Mouse (Mus musculus) lung, postnatal 0 days (tissue): Measurements from ENCODE around the gene Htra1. TPM values are rescaled to one million over a fixed set of nuclear protein-coding genes. Genes with fewer than 3 reads are reported as not detected.

ENCODE experiments used
- ATAC-seq: fragments of 200-750 bp; cut with Nextera tagmentation; 2 replicates; pipeline ENCODE4 v1.8.0; 2017; ENCODE audit warnings: moderate library complexity
- DNase-seq: peaks from one replicate; pipeline ENCODE4 v3.0.0-alpha.2; 2016; ENCODE audit warnings: low spot score
- H3K27ac ChIP-seq: fragments of 300-500 bp; sonication (generic); 2 replicates; pipeline ENCODE4 v1.5.1; 2014; ENCODE audit warnings: antibody characterized with exemption, mild to moderate bottlenecking, low read length, mixed read lengths
- H3K27me3 ChIP-seq: fragments of 300-500 bp; sonication (generic); replicated peaks from 2 replicates; pipeline ENCODE4 v1.6.1; 2014; ENCODE audit warnings: low read length, mixed read lengths; ENCODE audit not compliant: insufficient read depth
- H3K36me3 ChIP-seq: fragments of 300-500 bp; sonication (generic); 2 replicates; pipeline ENCODE4 v1.6.1; 2014; ENCODE audit warnings: low read length, mixed read lengths; ENCODE audit not compliant: insufficient read depth
- H3K4me1 ChIP-seq: fragments of 300-500 bp; sonication (generic); 2 replicates; pipeline ENCODE4 v1.6.1; 2014; ENCODE audit warnings: antibody characterized with exemption, low read depth, low read length, mixed read lengths; ENCODE audit not compliant: insufficient read depth
- H3K4me2 ChIP-seq: fragments of 300-500 bp; sonication (generic); replicated peaks from 2 replicates; pipeline ENCODE4 v1.6.1; 2014; ENCODE audit warnings: low read depth, mild to moderate bottlenecking, low read length, moderate library complexity, mixed read lengths
- H3K4me3 ChIP-seq: fragments of 300-500 bp; sonication (generic); 2 replicates; pipeline ENCODE4 v1.5.1; 2014; ENCODE audit warnings: low read depth, low read length
- H3K9ac ChIP-seq: fragments of 300-500 bp; sonication (generic); replicated peaks from 2 replicates; pipeline ENCODE4 v1.6.1; 2014; ENCODE audit warnings: low read depth, mild to moderate bottlenecking
- H3K9me3 ChIP-seq: fragments of 300-500 bp; sonication (generic); 2 replicates; pipeline ENCODE4 v1.6.1; 2016; ENCODE audit warnings: low read length, mixed read lengths
- CTCF ChIP-seq: IDR thresholded peaks from 2 replicates; pipeline ENCODE4 v1.5.1; 2016; ENCODE audit warnings: antibody characterized with exemption, mild to moderate bottlenecking
- EP300 ChIP-seq: IDR thresholded peaks from 2 replicates; pipeline ENCODE4 v1.6.1; 2016; ENCODE audit warnings: antibody characterized with exemption, mild to moderate bottlenecking, control low read depth
- WGBS: fragments of 180-500 bp; shearing (Covaris S2); extraction: QIAGEN DNeasy Blood & Tissue Kit; methylation state at CpG from one replicate; pipeline ENCODE4 v1.1.7; 2014; 5-methylcytosine and 5-hydroxymethylcytosine counted together
- polyA plus RNA-seq: library from polyadenylated mRNA; unstranded; fragments of >200 nt; fragmentation: Nextera tagmentation; extraction: Ambion mirVana; gene quantifications from 2 replicates; pipeline ENCODE4 v1.2.1, GENCODE M21; 2015

The Htra1 gene
- polyA plus RNA-seq, 1 experiment from 2014 or later, result 44.6 TPM

DNA sequence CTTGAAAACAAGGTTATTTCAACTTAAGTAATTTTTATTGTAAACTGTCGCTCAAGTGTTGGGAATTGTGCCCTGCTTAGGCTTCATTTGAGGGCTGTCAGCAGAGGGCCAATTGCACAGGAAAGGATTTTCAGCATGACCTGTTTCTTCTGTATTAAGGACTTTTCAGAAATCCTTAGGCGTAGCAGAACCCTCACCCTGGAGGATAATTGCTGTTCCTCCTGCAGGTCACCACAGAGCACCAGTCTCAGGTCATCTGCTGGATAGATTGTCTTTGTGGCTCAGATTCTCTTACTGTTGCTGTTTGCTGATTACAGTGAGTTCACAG is 40.3 kb upstream of the Htra1 start:
- Histone ChIP-seq H3K4me1 (no peaks in the 10 kb centered on the region), H3K4me2 (no peak overlapping the region), H3K36me3 (peaks cover 13% of the 10 kb centered on the region; the same call in 1 of the 2 replicates), H3K9ac (no peak overlapping the region), H3K4me3 (no peak overlapping the region), H3K9me3 (no peaks in the 10 kb centered on the region), H3K27ac (no peak overlapping the region), H3K27me3 (no peaks in the 10 kb centered on the region)
- no peak for ATAC-seq
- no peak for DNase-seq
- no peak for TF ChIP-seq CTCF
- TF ChIP-seq EP300, result no peak
- 86% methylated on average over 2 of the region's 2 CpGs for WGBS

DNA sequence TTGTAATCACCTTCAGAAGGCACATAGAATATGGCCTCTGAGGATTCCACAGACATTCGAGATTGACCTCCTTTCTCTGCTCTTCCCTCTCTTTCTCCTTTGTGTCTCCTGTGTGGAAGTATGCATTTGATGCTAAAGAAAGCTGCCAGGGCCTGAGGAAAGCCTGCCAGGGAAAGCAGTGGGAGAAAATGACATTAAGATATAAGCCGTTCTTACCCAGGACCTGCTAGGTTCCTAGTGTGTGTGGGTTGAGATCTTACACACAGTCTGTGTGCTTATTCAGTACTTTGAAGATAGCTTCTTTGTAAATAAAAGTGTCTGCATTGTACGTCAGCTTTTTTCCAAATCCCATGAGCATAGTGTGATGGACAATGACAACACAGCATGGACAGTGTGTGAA is 39.8 kb upstream of the Htra1 start:
- H3K27ac ChIP-seq, result no peak overlapping the region
- DNase-seq (no peak), ATAC-seq (no peak)
- H3K4me3 ChIP-seq, result no peak overlapping the region
- no peak overlapping the region for H3K9ac ChIP-seq
- WGBS, result 74% methylated on average over 3 of the region's 3 CpGs
- H3K4me1 ChIP-seq, result no peaks in the 10 kb centered on the region
- peaks cover 17% of the 10 kb centered on the region; the same call in 1 of the 2 replicates for H3K36me3 ChIP-seq
- no peaks in the 10 kb centered on the region for H3K9me3 ChIP-seq
- no peak overlapping the region for H3K4me2 ChIP-seq
- TF ChIP-seq CTCF, result no peak
- no peak for TF ChIP-seq EP300
- H3K27me3 ChIP-seq, result no peaks in the 10 kb centered on the region

DNA sequence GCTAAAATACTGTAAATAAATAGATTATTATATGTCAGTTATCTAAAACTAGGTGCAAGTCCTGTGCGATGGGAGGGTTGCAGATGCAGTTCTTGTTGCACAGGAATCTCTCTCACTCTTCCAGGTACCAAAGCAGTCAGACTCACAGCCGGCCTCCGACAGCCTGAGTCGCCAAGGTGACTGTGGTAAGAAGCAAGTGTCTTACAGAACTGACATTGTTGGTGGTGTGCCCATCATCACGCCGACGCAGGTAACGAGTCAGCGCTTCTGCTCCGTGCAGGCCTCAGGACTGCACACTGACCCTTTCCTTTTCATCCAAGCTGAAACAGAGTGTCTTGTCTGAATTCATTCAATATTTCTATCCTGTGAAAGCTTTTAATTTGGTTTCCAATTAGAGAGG is 38.7 kb upstream of the Htra1 start:
- WGBS, result 92% methylated on average over 10 of the region's 10 CpGs
- ATAC-seq, result no peak

DNA sequence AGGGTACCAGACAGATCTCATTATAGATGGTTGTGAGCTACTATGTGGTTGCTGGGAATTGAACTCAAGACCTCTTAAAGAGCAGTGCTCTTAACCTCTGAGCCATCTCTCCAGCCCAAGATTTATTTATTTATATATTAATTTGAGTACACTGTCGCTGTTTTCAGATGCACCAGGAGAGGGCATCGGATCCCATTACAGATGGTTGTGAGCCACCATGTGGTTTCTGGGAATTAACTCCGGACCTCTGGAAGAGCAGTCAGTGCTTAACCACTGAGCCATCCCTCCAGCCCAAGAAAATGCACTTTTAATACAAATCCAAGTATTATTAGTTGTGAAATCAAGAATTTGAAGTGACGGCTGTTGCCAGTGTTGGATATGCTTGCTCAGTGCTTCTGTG is 37.5 kb upstream of the Htra1 start:
- H3K27me3 ChIP-seq, result no peaks in the 10 kb centered on the region
- DNase-seq (no peak), ATAC-seq (no peak)
- H3K9me3 ChIP-seq, result no peaks in the 10 kb centered on the region
- no peaks in the 10 kb centered on the region for H3K4me1 ChIP-seq
- H3K36me3 ChIP-seq, result peaks cover 15% of the 10 kb centered on the region; the same call in 1 of the 2 replicates
- H3K9ac ChIP-seq, result no peak overlapping the region
- TF ChIP-seq CTCF (peak; percentile 44), EP300 (no peak)
- H3K27ac ChIP-seq, result no peak overlapping the region
- 77% methylated on average over 4 of the region's 4 CpGs for WGBS
- no peak overlapping the region for H3K4me3 ChIP-seq
- H3K4me2 ChIP-seq, result no peak overlapping the region

More for the DNA sequence above, 38.7 kb upstream of the Htra1 start:
- H3K9me3 ChIP-seq, result no peaks in the 10 kb centered on the region
- peaks cover 17% of the 10 kb centered on the region; the same call in 1 of the 2 replicates for H3K36me3 ChIP-seq
- no peak for TF ChIP-seq EP300
- no peaks in the 10 kb centered on the region for H3K4me1 ChIP-seq
- DNase-seq, result no peak
- H3K27ac ChIP-seq, result no peak overlapping the region
- no peak overlapping the region for H3K4me3 ChIP-seq
- H3K9ac ChIP-seq, result no peak overlapping the region
- no peaks in the 10 kb centered on the region for H3K27me3 ChIP-seq
- no peak overlapping the region for H3K4me2 ChIP-seq

DNA sequence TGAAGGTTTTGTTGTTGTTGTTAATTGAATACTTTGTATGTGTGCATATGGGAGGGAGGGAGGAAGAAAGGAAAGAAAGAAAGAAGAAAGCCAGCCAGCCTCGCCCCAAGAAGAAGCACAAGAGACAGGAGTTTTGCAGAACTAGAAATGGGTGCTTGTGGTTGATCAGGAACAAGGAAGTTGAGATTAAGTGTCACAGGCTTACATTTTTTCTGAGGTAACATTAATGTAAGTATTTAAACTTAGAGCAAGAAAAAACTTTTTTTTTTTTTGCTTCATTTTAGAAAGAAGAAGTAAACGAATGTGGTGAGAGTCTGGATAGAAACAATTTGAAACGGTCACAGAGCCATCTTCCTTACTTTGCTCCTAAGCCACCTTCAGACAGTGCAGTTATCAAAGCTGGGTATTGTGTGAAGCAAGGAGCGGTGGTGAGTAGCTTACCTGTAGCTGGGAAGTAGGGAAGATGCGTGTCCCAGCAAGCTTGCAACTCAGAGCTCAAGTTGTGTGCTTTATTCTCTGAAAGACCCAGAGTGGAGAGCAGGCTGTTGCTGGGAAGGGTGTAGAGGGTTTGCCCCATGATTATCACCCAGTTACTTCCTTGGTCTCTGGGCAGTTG is 35.6 kb upstream of the Htra1 start:
- Histone ChIP-seq H3K9ac (no peak overlapping the region), H3K4me1 (no peaks in the 10 kb centered on the region), H3K4me2 (no peak overlapping the region), H3K9me3 (no peaks in the 10 kb centered on the region), H3K27me3 (no peaks in the 10 kb centered on the region), H3K27ac (no peak overlapping the region), H3K36me3 (peaks cover 18% of the 10 kb centered on the region; the same call in 1 of the 2 replicates), H3K4me3 (no peak overlapping the region)
- DNase-seq (peak; percentile 36), ATAC-seq (no peak)
- TF ChIP-seq EP300 (no peak), CTCF (no peak)
- 81% methylated on average over 5 of the region's 5 CpGs for WGBS

DNA sequence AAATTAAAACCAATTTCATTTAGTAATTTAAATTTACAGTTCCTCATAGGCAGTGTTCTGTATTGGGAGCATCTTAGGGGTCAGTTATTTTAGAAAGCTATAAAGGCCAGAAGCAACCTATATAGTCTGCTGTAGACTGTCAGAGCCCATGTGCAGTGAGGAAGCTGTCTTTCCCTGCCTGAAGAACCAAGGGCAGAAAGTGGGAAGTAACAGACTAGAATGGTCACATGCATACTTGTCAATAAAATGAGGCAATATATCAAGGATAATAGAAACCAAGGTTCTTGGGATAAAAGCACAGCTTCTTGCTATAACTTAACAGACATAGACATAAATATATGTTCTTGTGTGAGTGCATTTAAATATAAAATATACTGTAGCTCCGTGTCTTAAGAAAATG is 33.0 kb upstream of the Htra1 start:
- Histone ChIP-seq H3K4me2 (no peak overlapping the region), H3K4me1 (no peaks in the 10 kb centered on the region), H3K36me3 (peaks cover 14% of the 10 kb centered on the region; the same call in 1 of the 2 replicates), H3K9ac (no peak overlapping the region), H3K27me3 (no peaks in the 10 kb centered on the region), H3K27ac (no peak overlapping the region), H3K4me3 (no peak overlapping the region), H3K9me3 (no peaks in the 10 kb centered on the region)
- no peak for DNase-seq
- TF ChIP-seq CTCF (no peak), EP300 (no peak)
- ATAC-seq, result no peak
- 91% methylated on average over 1 of the region's 1 CpGs for WGBS
